Mouse (Mus musculus): ENCODE results near the gene Ncoa4.

Ncoa4 gene

DNA sequence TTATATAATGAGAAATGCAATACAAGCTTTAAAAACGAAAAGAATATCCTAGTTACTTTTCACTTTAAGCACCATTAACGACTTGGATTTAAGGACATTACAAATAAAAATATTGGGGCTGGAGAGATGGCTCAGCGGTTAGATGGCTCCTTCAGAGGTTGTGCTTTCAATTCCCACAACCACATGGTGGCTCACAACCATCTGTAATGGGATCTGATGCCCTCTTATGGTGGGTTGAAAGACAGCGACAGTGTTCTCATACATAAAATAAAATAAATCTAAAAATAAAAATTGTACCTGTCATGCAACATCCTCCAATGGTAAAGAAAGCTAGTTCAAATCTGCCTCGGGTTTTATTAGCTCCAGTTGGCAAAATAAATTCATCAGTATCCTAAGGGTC, 33.9 kb downstream of the Ncoa4 start:
- CTCF ChIA-PET: interaction anchor here (0.6 to 1.2 kb wide), 4 partner anchors 10 to 1152 kb away, joined by 3 to 4 read pairs (median 4); no protein-coding TSS in a partner anchor

DNA sequence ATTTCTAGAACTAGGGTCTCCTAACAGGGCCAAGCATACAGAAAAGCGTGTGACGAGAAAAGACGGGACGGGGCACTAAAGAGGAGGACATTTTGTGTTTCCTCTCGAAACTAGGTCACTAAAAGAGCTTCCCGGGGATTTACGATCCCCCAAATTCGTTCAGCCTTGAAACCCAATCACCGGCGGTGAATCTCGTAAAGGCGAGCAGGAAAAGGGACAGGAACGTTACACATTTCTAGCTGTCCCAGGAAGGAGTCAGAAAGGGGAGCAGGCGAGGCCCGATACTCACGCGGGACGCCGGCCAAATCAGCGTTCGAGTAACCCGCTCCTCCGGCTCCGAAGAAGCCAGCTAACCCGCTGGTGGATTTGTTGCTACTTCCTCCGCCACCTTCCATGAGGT, 41.7 kb downstream of the Ncoa4 start:
- CTCF ChIA-PET: no interaction called here

DNA sequence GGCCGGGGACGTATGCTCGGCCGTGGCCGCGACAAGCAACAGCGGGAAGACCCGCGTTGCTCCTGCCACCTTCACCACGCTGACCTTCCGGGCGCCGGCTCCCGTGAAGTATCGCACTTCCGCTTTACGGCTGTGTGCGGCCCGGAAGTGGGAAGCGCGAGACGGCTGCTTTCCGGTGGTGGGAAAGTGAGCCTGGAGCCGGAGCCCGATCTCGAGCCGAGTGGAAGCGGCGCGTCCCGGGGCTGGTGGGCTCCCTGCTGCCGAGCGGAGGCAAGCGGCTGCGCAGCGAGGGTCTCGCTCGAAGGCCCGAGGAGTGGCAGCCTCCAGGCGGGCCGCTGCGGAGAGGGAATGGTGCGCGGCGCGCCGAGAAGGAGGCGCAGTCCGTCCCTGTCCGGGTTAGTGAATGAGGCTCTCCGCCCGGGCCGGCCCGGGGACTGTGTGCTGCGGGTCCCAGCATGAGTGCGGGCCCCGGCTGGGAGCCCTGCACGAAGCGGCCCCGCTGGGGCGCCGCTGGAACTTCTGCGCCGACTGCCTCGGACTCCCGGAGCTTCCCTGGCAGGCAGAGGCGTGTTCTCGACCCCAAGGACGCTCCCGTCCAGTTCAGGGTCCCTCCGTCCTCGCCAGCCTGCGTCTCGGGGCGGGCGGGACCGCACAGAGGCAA, 42.3 kb downstream of the Ncoa4 start, which contains the start of the genes Timm23 and Parg:
Gene Timm23 (minus strand): TSS at position 108 of the 661 bp plus-strand sequence.
Gene Parg (plus strand): TSS at position 159 of the 661 bp plus-strand sequence.
- CTCF ChIA-PET: no interaction called here

DNA sequence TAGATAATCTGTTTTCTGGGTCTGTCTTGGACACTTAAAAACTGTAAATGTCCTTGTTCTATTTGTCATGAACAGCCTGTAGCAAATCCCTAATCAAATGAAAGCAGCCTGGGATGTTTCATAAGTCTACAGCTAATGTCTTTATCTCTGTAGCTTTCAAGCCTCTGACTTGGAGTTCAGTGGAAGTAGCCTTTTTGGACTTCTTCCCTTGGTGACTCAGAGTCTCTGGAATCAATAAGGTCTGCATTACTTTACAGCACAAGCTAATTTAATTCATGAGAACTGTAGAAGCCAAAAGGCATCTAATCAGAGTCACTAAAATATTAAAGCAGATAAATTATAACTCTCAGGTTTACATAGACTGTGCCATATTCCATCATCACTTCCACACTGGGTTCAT, 66.9 kb downstream of the Ncoa4 start:
- CTCF ChIA-PET: interaction anchor here (0.6 kb wide), 1 partner anchor 61 kb away, joined by 10 read pairs; no protein-coding TSS in a partner anchor

DNA sequence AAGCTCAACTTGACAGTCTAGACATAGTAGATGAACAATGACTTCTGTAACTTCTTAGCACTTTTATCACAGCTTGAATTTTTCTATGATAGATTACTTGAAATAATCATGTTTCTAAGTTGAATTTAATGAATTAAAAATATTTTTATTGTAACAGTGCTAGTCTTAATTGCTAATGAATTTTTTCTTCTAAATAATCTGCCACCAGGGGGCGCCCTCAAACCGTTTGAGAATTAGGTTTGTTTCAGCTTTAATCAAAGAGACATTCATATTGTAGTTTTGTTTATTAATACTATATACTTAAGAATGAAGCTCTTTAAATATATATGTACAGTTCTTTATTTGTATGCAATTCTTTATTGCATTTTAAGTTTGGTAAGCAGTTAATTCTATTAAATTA, 69.3 kb downstream of the Ncoa4 start:
- CTCF ChIA-PET: no interaction called here

Measured in spleen, embryonic (tissue).